Mouse (Mus musculus) stomach, postnatal 0 days (tissue): Measurements from ENCODE around the gene Prr15l.

Source experiments
- CTCF ChIP-seq: IDR thresholded peaks from 2 replicates; pipeline ENCODE4 v1.5.1; 2016; ENCODE audit warnings: antibody characterized with exemption, low read depth, mild to moderate bottlenecking, moderate library complexity
- EP300 ChIP-seq: optimal IDR thresholded peaks from 2 replicates; pipeline ENCODE3; 2016; ENCODE audit warnings: antibody characterized with exemption

DNA sequence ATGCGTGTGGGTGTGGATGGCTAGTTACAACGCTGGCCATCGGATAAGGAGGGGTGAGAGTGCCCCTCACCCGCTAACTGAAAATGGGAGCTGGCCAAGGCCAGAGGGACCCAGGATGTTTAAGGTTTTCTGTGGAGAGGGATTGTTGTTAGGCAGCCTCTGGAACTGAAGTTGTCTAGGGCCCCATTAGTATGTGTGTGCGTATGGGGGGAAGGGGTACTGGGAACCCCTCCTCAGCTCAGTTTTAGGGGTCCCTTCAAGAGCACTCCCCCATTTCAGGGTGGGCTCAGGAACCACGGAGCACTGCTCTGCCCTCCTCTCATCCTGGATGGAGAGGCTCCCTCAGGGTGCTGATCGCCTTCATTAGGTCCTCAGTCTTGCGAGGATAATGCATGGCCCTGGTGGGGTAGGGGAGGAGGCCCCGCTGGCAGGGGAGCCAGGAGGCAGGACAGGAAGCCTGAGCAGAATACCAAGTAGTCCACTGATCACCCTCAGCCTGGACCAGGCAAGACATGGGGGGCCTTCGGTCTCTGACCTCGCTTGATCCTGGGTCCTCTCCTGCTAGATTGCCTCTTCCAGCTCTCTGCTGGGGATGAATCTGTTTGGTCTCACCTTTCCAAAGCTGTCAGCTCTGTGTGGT is 34.6 kb upstream of the Prr15l start:
- TF ChIP-seq CTCF = no peak
- TF ChIP-seq EP300 = no peak
